Mouse (Mus musculus) neural tube, embryonic 13.5 days (tissue): ENCODE results near the gene Vmn2r42. TPM values are rescaled to one million over a fixed set of nuclear protein-coding genes. Genes with fewer than 3 reads are reported as not detected.
"Not testable (repeated sequence)": the region's sequence is repeated elsewhere in the genome, so short reads cannot be mapped to it uniquely, and the experiment has no call there.

ENCODE experiments used
- ATAC-seq: fragments of 200-750 bp; cut with Nextera tagmentation; 2 replicates; pipeline ENCODE4 v1.8.0; 2017; ENCODE audit warnings: low read depth, mild to moderate bottlenecking, moderate TSS enrichment, moderate library complexity
- H3K27ac ChIP-seq: fragments of 300-500 bp; sonication (generic); replicated peaks from 2 replicates; pipeline ENCODE4 v1.5.1; 2015; ENCODE audit warnings: moderate library complexity, mild to moderate bottlenecking, inconsistent platforms
- H3K27me3 ChIP-seq: fragments of 300-500 bp; sonication (generic); 2 replicates; pipeline ENCODE4 v1.6.1; 2015; ENCODE audit warnings: mild to moderate bottlenecking, inconsistent platforms
- H3K36me3 ChIP-seq: fragments of 300-500 bp; sonication (generic); 2 replicates; pipeline ENCODE4 v1.6.1; 2015; ENCODE audit warnings: mild to moderate bottlenecking, inconsistent platforms
- H3K4me1 ChIP-seq: fragments of 300-500 bp; sonication (generic); replicated peaks from 2 replicates; pipeline ENCODE4 v1.6.1; 2015; ENCODE audit warnings: inconsistent platforms
- H3K4me2 ChIP-seq: fragments of 300-500 bp; sonication (generic); 2 replicates; pipeline ENCODE4 v1.6.1; 2015; ENCODE audit warnings: inconsistent platforms, mild to moderate bottlenecking, moderate library complexity
- H3K4me3 ChIP-seq: fragments of 300-500 bp; sonication (generic); 2 replicates; pipeline ENCODE4 v1.5.1; 2015; ENCODE audit warnings: mild to moderate bottlenecking, inconsistent platforms
- H3K9ac ChIP-seq: fragments of 300-500 bp; sonication (generic); 2 replicates; pipeline ENCODE4 v1.6.1; 2015; ENCODE audit warnings: moderate library complexity, mild to moderate bottlenecking, inconsistent platforms
- H3K9me3 ChIP-seq: fragments of 300-500 bp; sonication (generic); 2 replicates; pipeline ENCODE4 v1.6.1; 2016; ENCODE audit warnings: inconsistent platforms
- WGBS: fragments of 180-500 bp; shearing (Covaris S2); methylation state at CpG from one replicate; pipeline ENCODE4 v1.1.7; 2015; 5-methylcytosine and 5-hydroxymethylcytosine counted together
- polyA plus RNA-seq: library from polyadenylated mRNA; unstranded; fragments of >200 nt; fragmentation: Nextera tagmentation; extraction: Ambion mirVana; gene quantifications from 2 replicates; pipeline ENCODE4 v1.2.1, GENCODE M21; 2015

The Vmn2r42 gene
- not detected in 2 replicates for polyA plus RNA-seq

GRCm38 (mm10) chr7:8200220-8200619, at the start of gene Vmn2r42:
Gene Vmn2r42 (minus strand): TSS chr7:8200320.
- H3K9ac ChIP-seq, H3K27me3 ChIP-seq: not testable (repeated sequence)
- no CpG with 5 or more reads among the region's 2 CpGs for WGBS

GRCm38 (mm10) chr7:8161554-8161953, 38.6 kb downstream of the Vmn2r42 start, which contains the start of gene Vmn2r41:
Gene Vmn2r41 (minus strand): TSS chr7:8161654.
- H3K4me2 ChIP-seq, H3K9ac ChIP-seq, H3K27ac ChIP-seq, H3K4me3 ChIP-seq, H3K36me3 ChIP-seq, ATAC-seq, H3K27me3 ChIP-seq, H3K9me3 ChIP-seq, H3K4me1 ChIP-seq: not testable (repeated sequence)
- WGBS: no CpG with 5 or more reads among the region's 1 CpGs

More at GRCm38 (mm10) chr7:8200220-8200619, at the start of gene Vmn2r42:
- not testable (repeated sequence) for H3K27ac ChIP-seq, H3K9me3 ChIP-seq, H3K4me1 ChIP-seq, H3K4me3 ChIP-seq, H3K4me2 ChIP-seq, ATAC-seq, H3K36me3 ChIP-seq

Other genes with a start within 250 kb of the Vmn2r42 start
- gene Vmn2r41, start 38.7 kb downstream of the Vmn2r42 start, polyA plus RNA-seq: not detected in 2 replicates
- gene Vmn2r43, start 60.3 kb upstream of the Vmn2r42 start, polyA plus RNA-seq: not detected in 2 replicates
- not detected in 2 replicates for gene Vmn2r44, start 183.0 kb upstream of the Vmn2r42 start, polyA plus RNA-seq